Mouse (Mus musculus) kidney, adult 10 weeks (tissue): ENCODE results near the gene Olfr509. TPM values are rescaled to one million over a fixed set of nuclear protein-coding genes. Genes with fewer than 3 reads are reported as not detected.

ENCODE experiments used
- polyA plus RNA-seq: library from polyadenylated mRNA; stranded (reverse); fragments of 350-450 nt; fragmentation: Illumina TruSeq; extraction: RNeasy Lipid Tissue Mini Kit (QIAGEN cat#74804); gene quantifications from one replicate; pipeline ENCODE4 v1.2.3, GENCODE M21; 2014; ENCODE audit warnings: low read depth, low replicate concordance

Olfr509 gene
- polyA plus RNA-seq: not detected

GRCm38 (mm10) chr7:108651806-108652205, at the start of gene Olfr509:
TSS of gene Olfr509 (minus strand) at chr7:108651906.

GRCm38 (mm10) chr7:108666118-108666517, 14.4 kb upstream of the Olfr509 start, which contains the start of gene Olfr510:
TSS of gene Olfr510 (plus strand) at chr7:108666418.

GRCm38 (mm10) chr7:108629694-108630093, 22.0 kb downstream of the Olfr509 start, which contains the start of gene Olfr508:
TSS of gene Olfr508 (plus strand) at chr7:108629994.

GRCm38 (mm10) chr7:108621514-108621913, 30.2 kb downstream of the Olfr509 start, which contains the start of gene Olfr507:
TSS of gene Olfr507 (plus strand) at chr7:108621814.

GRCm38 (mm10) chr7:108610487-108610886, 41.2 kb downstream of the Olfr509 start, which contains the start of gene Olfr506:
TSS of gene Olfr506 (plus strand) at chr7:108610787.

Other genes starting within 250 kb of the Olfr509 start
- not detected for gene Olfr497, start 231.5 kb downstream of the Olfr509 start, polyA plus RNA-seq
- not detected for gene Olfr498, start 186.6 kb downstream of the Olfr509 start, polyA plus RNA-seq
- not detected for gene Olfr502, start 126.8 kb downstream of the Olfr509 start, polyA plus RNA-seq
- not detected for gene Olfr503, start 107.4 kb downstream of the Olfr509 start, polyA plus RNA-seq
- gene Olfr504, start 86.1 kb downstream of the Olfr509 start, polyA plus RNA-seq: not detected
- gene Olfr506, start 41.1 kb downstream of the Olfr509 start, polyA plus RNA-seq: not detected
- gene Olfr507, start 30.1 kb downstream of the Olfr509 start, polyA plus RNA-seq: not detected
- not detected for gene Olfr508, start 21.9 kb downstream of the Olfr509 start, polyA plus RNA-seq
- gene Olfr510, start 14.5 kb upstream of the Olfr509 start, polyA plus RNA-seq: not detected
- not detected for gene Olfr512, start 61.4 kb upstream of the Olfr509 start, polyA plus RNA-seq
- gene Olfr513, start 99.1 kb upstream of the Olfr509 start, polyA plus RNA-seq: not detected
- not detected for gene Olfr514, start 174.1 kb upstream of the Olfr509 start, polyA plus RNA-seq
- gene Olfr516, start 198.6 kb upstream of the Olfr509 start, polyA plus RNA-seq: not detected
- gene Olfr517, start 220.5 kb upstream of the Olfr509 start, polyA plus RNA-seq: not detected
- gene Olfr518, start 233.1 kb upstream of the Olfr509 start, polyA plus RNA-seq: not detected
- gene Olfr519, start 242.5 kb upstream of the Olfr509 start, polyA plus RNA-seq: not detected